Mouse (Mus musculus) heart, postnatal 14 days (tissue): ENCODE results near the gene Popdc3. TPM values are rescaled to one million over a fixed set of nuclear protein-coding genes. Genes with fewer than 3 reads are reported as not detected.
"Not testable (repeated sequence)": the region's sequence is repeated elsewhere in the genome, so short reads cannot be mapped to it uniquely, and the experiment has no call there.

Experiments used
- DNase-seq, 2 experiments: peaks; one replicate each; pipeline ENCODE4 v3.0.0; 2021 to 2022
- intact Hi-C: fragments of 180-260 bp; cut with DNase I; formaldehyde crosslinking; loops from one replicate; pipeline ENCODE4 v1.15.1; 2025
- total RNA-seq, 2 experiments: library from RNA; stranded (reverse); gene quantifications; 2 replicates each; pipeline ENCODE4 v1.2.3; 2021

Gene Popdc3
- total RNA-seq, 2 experiments from 2014 or later: 17.9 to 18.0 TPM

DNA sequence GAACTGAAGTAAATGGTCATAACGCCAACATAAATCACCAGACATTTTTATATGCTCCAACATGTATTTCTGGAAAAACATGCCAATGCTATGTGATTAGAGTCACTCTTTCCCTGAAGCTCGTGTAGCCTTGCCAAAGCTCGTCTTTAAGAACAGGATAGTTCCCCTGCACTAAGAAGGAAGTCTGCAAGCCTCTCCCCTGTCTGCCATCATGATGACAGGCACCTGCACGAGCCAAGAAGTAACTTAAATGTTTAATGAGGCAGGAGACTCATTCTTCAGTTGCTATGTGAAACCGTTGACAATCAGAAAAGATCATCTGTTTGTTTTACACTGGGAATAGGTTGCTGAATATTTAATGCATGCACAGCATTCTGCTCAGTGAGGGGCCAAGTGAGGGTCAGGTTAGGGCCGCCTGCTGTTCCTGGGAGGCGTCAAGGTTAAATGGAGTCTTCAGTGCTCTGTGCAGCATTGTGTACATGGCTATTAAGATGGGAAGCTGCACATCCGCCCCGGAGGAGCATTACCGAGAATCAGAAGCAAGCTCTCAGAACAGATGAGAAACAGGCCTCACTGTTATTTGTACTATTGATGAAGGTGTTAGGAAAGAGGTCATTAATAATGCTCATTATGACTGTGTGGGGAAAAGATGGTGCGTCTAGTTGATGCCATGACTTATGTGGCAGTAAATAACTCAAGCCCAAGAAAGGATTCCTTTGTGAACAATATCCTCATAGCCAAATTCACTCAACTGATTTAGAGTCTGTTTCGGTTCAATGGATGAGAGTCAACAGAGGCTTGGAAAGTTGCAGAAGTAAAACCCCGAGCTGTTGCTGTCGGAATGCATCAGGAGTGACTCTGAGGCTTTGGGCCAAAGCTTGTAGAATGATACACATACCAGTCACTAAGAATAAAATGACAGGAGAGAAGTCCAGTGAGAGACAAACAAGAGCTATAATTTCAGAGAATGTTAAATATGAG is 15.7 kb downstream of the Popdc3 start:
- intact Hi-C loops: no loop called here
- no peak for DNase-seq

- no peak for DNase-seq
- intact Hi-C loops: no loop called here
Measured at GRCm38 (mm10) chr10:45194531-45194930, 16.6 kb downstream of the Popdc3 start.

- intact Hi-C loops: no loop called here
- no peak for DNase-seq
Measured at GRCm38 (mm10) chr10:45204582-45204981, 26.7 kb downstream of the Popdc3 start.

- intact Hi-C loops: no loop called here
Measured at GRCm38 (mm10) chr10:45210201-45210600, 32.3 kb downstream of the Popdc3 start.

DNA sequence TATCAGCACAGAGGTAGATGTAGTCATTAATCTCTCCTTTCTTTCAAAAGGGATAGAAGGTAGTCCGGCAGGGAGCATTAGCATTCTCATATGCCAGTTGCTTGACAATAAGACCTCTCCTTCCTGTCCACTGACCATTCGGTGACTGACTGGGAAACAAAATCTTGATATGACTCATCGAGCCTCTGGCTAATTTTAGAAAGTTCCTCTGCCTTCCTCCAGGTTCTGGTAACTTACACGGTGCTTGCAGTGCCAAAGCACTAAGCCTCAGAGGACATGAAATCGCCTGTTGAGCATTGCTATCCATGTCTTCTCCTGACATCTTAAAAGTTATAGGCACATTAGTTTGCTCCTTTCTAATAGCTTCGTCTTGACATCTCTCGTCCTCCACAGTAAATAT is 38.8 kb downstream of the Popdc3 start:
- intact Hi-C loops: no loop called here
- DNase-seq: peak in 1 of 2 experiments; percentile 4

More at GRCm38 (mm10) chr10:45210201-45210600, 32.3 kb downstream of the Popdc3 start:
- peak; percentile 15 to 33 for DNase-seq

GRCm38 (mm10) chr10:45229954-45230353 is 52.1 kb downstream of the Popdc3 start:
- peak in 1 of 2 experiments; percentile 52 for DNase-seq
- intact Hi-C loops: no loop called here

DNA sequence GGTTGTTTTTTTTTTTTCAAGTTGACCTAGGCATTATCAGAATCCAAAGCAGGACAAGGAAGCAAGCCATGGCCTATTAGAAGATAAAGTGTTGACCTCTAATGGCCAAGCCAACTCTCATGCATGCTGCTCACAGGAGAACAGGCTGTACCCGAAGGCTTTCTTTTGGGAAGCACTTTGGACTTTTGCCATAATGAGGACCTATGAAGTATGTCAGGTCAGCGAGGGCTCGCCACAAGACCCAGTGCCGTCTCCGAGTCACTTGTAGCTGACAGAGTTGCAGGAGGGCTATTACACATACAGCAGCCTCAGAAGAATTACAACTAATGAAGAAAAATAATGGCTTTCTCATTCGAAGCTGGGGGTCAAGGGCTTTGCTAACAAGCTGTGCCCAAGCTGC is 55.5 kb downstream of the Popdc3 start:
- DNase-seq: no peak

DNA sequence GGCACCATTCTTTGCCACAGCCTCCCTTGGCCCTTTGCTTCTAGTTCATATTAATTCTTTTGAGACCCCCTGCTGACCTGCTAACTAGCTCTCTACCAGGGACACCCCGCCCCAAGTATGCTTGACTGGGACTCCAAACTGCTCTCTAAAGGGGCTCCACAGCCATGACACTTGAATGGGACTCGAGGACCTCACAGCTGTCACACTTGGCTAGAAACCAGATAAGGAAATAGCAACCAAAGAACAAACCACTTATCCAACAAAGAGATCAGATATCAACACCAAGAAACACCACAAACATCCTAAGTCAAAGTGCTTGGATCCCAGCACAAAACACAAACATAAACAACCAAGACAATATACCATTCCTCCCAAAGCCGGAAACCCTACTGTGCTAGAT is 58.4 kb downstream of the Popdc3 start:
- intact Hi-C loops: no loop called here
- DNase-seq: no peak

More for the DNA sequence above, 55.5 kb downstream of the Popdc3 start:
- intact Hi-C loops: no loop called here

- intact Hi-C loops: no loop called here
- no peak for DNase-seq
Measured at GRCm38 (mm10) chr10:45237492-45237891, 59.6 kb downstream of the Popdc3 start.

GRCm38 (mm10) chr10:45260477-45260876 is 82.6 kb downstream of the Popdc3 start:
- intact Hi-C loops: no loop called here
- no peak for DNase-seq

- DNase-seq: no peak
- intact Hi-C loops: no loop called here
Measured at GRCm38 (mm10) chr10:45262126-45262525, 84.2 kb downstream of the Popdc3 start.

- intact Hi-C loops: no loop called here
- DNase-seq: no peak
Measured at GRCm38 (mm10) chr10:45276499-45276898, 98.6 kb downstream of the Popdc3 start.

GRCm38 (mm10) chr10:45276995-45277394 is 99.1 kb downstream of the Popdc3 start:
- intact Hi-C loops: no loop called here

GRCm38 (mm10) chr10:45285651-45286050 is 107.8 kb downstream of the Popdc3 start:
- DNase-seq: peak; percentile 7 to 22
- intact Hi-C loops: no loop called here

More at GRCm38 (mm10) chr10:45276995-45277394, 99.1 kb downstream of the Popdc3 start:
- no peak for DNase-seq

DNA sequence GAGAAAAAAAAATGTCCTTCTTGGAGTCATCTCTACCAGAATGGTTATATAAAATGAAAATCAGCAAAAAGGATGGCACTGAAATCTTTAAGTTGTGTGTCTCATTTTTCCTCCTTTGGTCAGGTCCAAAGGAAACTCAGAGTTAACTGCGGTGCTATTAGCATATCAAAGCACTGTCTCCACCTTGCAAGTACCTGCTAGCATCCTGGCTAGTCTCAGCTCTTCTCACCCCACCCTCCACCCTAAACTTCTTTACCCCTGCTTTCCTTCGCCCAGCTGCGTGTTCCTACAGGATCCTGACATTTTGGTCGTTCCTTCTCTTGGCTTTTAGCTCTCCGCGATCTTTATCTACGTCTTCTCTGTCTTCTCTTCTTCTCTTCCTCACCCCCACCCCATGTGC is 110.5 kb downstream of the Popdc3 start:
- no peak for DNase-seq
- intact Hi-C loops: no loop called here

- intact Hi-C loops: no loop called here
Measured at GRCm38 (mm10) chr10:45289218-45290105, 111.6 kb downstream of the Popdc3 start.

DNA sequence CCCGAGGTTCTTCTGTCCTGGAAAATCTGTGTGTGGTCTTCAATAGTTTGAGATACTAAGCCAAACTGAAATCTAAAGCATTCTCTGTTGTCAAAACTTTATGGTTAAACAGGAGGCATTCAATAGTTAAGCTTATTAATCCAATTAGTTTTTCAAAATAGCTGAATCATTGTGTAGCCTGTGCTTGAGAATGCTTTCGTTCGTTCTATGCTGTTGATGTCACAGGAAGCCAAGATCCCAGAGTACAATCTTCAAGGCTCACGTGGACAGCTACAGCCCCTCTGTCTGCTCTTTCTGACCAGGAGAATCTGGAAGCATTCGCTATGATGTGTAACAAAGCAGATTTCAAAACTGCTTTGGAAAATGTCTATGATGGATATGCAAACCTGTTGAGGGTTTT is 112.7 kb downstream of the Popdc3 start:
- intact Hi-C loops: no loop called here

More at GRCm38 (mm10) chr10:45289218-45290105, 111.6 kb downstream of the Popdc3 start:
- peak; percentile 57 to 69 for DNase-seq

GRCm38 (mm10) chr10:45292159-45292558 is 114.3 kb downstream of the Popdc3 start:
- DNase-seq, intact Hi-C loops: not testable (repeated sequence)

More for the DNA sequence above, 112.7 kb downstream of the Popdc3 start:
- no peak for DNase-seq

DNA sequence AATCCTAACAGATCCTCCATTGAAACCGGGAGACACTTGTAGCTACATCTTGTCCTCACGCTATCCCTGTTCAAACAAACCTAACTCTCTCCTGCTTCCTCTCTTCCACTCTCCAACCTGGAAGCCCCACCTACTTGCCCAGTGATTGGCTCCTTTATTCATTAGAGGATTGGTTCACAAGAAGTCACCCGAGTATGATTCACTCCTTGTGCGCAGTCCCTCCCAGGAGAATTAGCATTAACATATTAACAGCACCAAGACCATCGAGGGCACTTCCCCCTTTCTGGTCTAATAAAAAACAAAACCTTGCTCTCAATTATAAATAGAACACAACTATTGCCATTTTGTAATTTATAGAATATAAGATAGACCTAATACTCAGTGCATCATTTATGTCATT is 117.2 kb downstream of the Popdc3 start:
- no peak for DNase-seq
- intact Hi-C loops: no loop called here

DNA sequence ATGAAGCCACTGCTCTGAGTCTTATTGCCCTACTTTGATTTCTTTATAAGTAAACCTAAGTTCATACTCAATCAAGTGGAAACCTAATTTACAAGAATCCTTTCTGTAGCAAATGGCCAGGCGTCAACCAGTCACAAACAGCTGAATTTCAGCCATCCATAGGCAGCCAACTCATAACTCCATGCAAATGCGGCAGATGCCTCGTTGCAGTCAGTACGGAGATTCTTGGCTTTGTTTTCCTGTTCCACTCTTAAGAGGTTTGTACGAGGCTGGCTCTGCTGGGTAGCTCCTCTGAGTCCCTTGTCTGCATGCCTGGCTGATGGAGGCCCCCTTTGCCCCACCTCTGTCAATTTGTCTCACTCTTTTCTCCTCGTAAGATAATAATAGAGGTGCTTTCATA is 120.6 kb downstream of the Popdc3 start:
- intact Hi-C loops: no loop called here
- DNase-seq: no peak

GRCm38 (mm10) chr10:45299509-45299908 is 121.6 kb downstream of the Popdc3 start:
- no peak for DNase-seq
- intact Hi-C loops: no loop called here
